Mouse (Mus musculus) hindbrain, embryonic 14.5 days (tissue): ENCODE results near the gene Cep250. TPM values are rescaled to one million over a fixed set of nuclear protein-coding genes. Genes with fewer than 3 reads are reported as not detected.
A peak's percentile ranks its signal among the peaks of the same experiment; 100 is the strongest.

Source experiments
- ATAC-seq: fragments of 200-750 bp; cut with Nextera tagmentation; 2 replicates; pipeline ENCODE4 v1.8.0; 2017; ENCODE audit warnings: moderate number of reproducible peaks, mild to moderate bottlenecking, moderate TSS enrichment, moderate library complexity; ENCODE audit not compliant: low FRiP score
- DNase-seq: peaks from one replicate; pipeline ENCODE4 v3.0.0-alpha.2; 2015; ENCODE audit warnings: low spot score
- H3K27ac ChIP-seq: fragments of 300-500 bp; sonication (generic); 2 replicates; pipeline ENCODE4 v1.5.1; 2014; ENCODE audit warnings: mild to moderate bottlenecking, moderate library complexity
- H3K27me3 ChIP-seq: fragments of 300-500 bp; sonication (generic); 2 replicates; pipeline ENCODE4 v1.6.1; 2014; ENCODE audit warnings: mild to moderate bottlenecking, low read length, mixed read lengths; ENCODE audit not compliant: control insufficient read depth, insufficient read depth
- H3K36me3 ChIP-seq: fragments of 300-500 bp; sonication (generic); replicated peaks from 2 replicates; pipeline ENCODE4 v1.6.1; 2014; ENCODE audit not compliant: control insufficient read depth, insufficient read depth
- H3K4me1 ChIP-seq: fragments of 300-500 bp; sonication (generic); replicated peaks from 2 replicates; pipeline ENCODE4 v1.6.1; 2014; ENCODE audit warnings: antibody characterized with exemption, low read length, mixed read lengths; ENCODE audit not compliant: control insufficient read depth, insufficient read depth
- H3K4me2 ChIP-seq: fragments of 300-500 bp; sonication (generic); replicated peaks from 2 replicates; pipeline ENCODE4 v1.6.1; 2014; ENCODE audit warnings: mild to moderate bottlenecking, moderate library complexity
- H3K4me3 ChIP-seq: fragments of 300-500 bp; sonication (generic); replicated peaks from 2 replicates; pipeline ENCODE4 v1.5.1; 2014; ENCODE audit warnings: mild to moderate bottlenecking, low read length
- H3K9ac ChIP-seq: fragments of 300-500 bp; sonication (generic); 2 replicates; pipeline ENCODE4 v1.6.1; 2014
- H3K9me3 ChIP-seq: fragments of 300-500 bp; sonication (generic); 2 replicates; pipeline ENCODE4 v1.6.1; 2016; ENCODE audit warnings: low read length; ENCODE audit not compliant: control insufficient read depth
- WGBS: fragments of 180-500 bp; shearing (Covaris S2); extraction: QIAGEN DNeasy Blood & Tissue Kit; methylation state at CpG from one replicate; pipeline ENCODE4 v1.1.7; 2014; 5-methylcytosine and 5-hydroxymethylcytosine counted together
- polyA plus RNA-seq: library from polyadenylated mRNA; unstranded; fragments of >200 nt; fragmentation: Nextera tagmentation; extraction: Ambion mirVana; gene quantifications from 2 replicates; pipeline ENCODE4 v1.2.1, GENCODE M21; 2014

The Cep250 gene
- polyA plus RNA-seq, 1 experiment from 2014 or later, result 14.2 TPM

DNA sequence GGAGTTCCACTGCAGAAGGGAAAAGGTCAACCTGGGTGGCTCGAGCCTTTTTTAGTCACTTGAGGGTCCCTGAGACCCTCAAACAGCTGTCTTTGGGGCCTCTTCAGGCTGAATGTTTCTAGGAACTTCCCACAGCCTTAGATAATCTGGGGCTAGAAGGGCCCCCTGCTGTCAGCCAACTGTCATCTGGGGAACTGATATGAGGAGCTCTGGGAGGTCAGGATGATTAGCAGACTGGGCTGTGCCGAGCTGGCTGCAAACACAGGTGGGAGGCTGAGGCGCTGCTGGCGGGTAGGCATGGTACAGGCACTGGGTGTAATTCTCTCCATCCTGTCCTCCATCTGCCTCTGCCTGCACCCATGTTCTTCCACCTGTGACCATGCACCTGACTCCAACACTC, 32.8 kb downstream of the Cep250 start:
- H3K9me3 ChIP-seq, result no peaks in the 10 kb centered on the region
- ATAC-seq (no peak), DNase-seq (no peak)
- H3K4me3 ChIP-seq, result no peak overlapping the region
- H3K27ac ChIP-seq, result no peak overlapping the region
- H3K27me3 ChIP-seq, result no peaks in the 10 kb centered on the region
- peaks cover 99% of the 10 kb centered on the region for H3K36me3 ChIP-seq
- no peak overlapping the region for H3K4me2 ChIP-seq
- H3K9ac ChIP-seq, result no peak overlapping the region
- 80% methylated on average over 4 of the region's 4 CpGs for WGBS
- no peaks in the 10 kb centered on the region for H3K4me1 ChIP-seq

DNA sequence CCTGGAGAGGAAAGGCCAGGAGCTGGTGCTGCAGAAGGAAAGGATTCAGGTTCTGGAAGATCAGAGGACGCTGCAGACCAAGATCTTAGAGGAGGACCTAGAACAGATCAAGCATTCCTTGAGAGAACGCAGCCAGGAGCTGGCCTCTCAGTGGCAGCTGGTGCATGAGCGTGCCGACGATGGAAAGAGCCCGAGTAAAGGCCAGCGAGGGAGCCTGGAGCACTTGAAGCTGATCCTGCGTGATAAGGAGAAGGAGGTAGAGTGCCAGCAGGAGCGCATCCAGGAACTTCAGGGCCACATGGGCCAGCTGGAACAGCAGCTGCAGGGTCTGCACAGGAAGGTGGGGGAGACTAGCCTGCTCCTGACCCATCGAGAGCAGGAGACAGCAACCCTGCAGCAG, 34.9 kb downstream of the Cep250 start:
- Histone ChIP-seq H3K27me3 (no peaks in the 10 kb centered on the region), H3K4me3 (no peak overlapping the region), H3K4me1 (no peaks in the 10 kb centered on the region), H3K9ac (no peak overlapping the region), H3K4me2 (no peak overlapping the region), H3K36me3 (peaks cover 99% of the 10 kb centered on the region), H3K9me3 (no peaks in the 10 kb centered on the region), H3K27ac (no peak overlapping the region)
- DNase-seq (no peak), ATAC-seq (no peak)
- 99% methylated on average over 10 of the region's 10 CpGs for WGBS

DNA sequence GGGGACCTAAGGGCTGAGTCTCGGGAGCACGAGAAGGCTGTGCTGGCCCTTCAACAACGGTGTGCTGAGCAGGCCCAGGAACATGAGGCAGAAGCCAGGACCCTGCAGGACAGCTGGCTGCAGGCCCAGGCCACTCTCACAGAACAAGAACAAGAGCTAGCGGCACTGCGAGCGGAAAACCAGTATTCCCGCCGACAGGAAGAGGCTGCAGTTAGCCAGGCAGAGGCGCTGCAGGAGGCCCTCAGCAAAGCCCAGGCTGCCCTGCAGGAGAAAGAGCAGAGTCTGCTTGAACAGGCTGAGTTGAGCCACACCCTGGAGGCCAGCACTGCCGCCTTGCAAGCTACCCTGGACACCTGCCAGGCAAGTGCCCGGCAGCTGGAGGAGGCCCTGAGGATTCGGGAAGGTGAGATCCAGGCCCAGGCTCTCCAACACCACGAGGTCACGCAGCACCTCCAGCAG, 35.6 kb downstream of the Cep250 start:
- Histone ChIP-seq H3K27ac (no peak overlapping the region), H3K36me3 (peaks cover 99% of the 10 kb centered on the region), H3K4me1 (no peaks in the 10 kb centered on the region), H3K9ac (no peak overlapping the region), H3K4me3 (no peak overlapping the region), H3K4me2 (no peak overlapping the region), H3K9me3 (no peaks in the 10 kb centered on the region), H3K27me3 (no peaks in the 10 kb centered on the region)
- DNase-seq (peak; percentile 44), ATAC-seq (no peak)
- 87% methylated on average over 14 of the region's 14 CpGs for WGBS

- Histone ChIP-seq H3K9ac (no peak overlapping the region), H3K36me3 (peaks cover 25% of the 10 kb centered on the region), H3K27me3 (no peaks in the 10 kb centered on the region), H3K4me2 (no peak overlapping the region), H3K27ac (no peak overlapping the region), H3K4me1 (peaks cover 11% of the 10 kb centered on the region), H3K4me3 (no peak overlapping the region), H3K9me3 (no peaks in the 10 kb centered on the region)
- 92% methylated on average over 4 of the region's 4 CpGs for WGBS
- DNase-seq, result no peak
- ATAC-seq, result no peak
Measured at GRCm38 (mm10) chr2:156005393-156005792, 49.1 kb downstream of the Cep250 start.

DNA sequence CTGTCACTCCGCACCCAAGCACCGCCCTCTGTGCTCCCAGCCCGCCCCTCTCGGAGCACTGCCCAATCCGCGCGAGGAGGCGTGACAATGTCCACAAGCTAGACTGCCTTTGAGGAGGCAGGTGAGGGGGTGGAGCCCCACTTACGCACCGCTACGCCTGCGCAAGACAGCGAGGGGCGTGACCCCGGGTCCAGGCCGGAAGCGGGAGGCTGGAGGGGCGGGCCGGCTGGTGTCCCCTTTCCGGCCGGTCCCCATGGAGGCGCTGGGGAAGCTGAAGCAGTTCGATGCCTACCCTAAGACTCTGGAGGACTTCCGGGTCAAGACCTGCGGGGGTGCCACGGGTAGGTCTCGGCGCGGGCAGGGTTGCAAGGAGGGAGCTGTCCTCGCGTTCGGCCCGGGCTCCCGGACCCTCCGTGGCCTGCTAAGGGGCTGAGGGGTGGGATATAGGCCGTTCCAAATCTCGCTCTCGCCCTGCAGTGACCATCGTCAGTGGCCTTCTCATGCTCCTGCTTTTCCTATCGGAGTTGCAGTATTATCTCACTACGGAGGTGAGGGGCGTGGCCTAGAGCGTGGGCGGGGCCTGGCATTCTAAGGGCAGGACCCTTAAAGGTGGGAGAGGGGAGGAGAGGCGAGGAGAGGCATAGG, 51.8 kb downstream of the Cep250 start, which contains the start of the genes 6430550D23Rik and Ergic3:
Gene 6430550D23Rik, minus strand, starts transcription at position 90 of the 645 bp plus-strand sequence.
Gene Ergic3, plus strand, starts transcription at position 158 of the 645 bp plus-strand sequence.
- Histone ChIP-seq H3K4me1 (peaks cover 11% of the 10 kb centered on the region), H3K4me2 (peak within 1 kb of the TSS; percentile 67), H3K4me3 (peak within 1 kb of the TSS; percentile 56), H3K9me3 (no peaks in the 10 kb centered on the region), H3K36me3 (peaks cover 37% of the 10 kb centered on the region), H3K9ac (peak within 1 kb of the TSS; percentile 67), H3K27me3 (no peaks in the 10 kb centered on the region), H3K27ac (peak within 1 kb of the TSS; percentile 30; the same call in 1 of the 2 replicates)
- DNase-seq (peak; percentile 94), ATAC-seq (peak; percentile 99)
- WGBS, result under 1% methylated on average over 45 of the region's 45 CpGs

GRCm38 (mm10) chr2:156018106-156018505, 61.8 kb downstream of the Cep250 start:
- no peaks in the 10 kb centered on the region for H3K9me3 ChIP-seq
- no peaks in the 10 kb centered on the region for H3K27me3 ChIP-seq
- H3K4me2 ChIP-seq, result no peak overlapping the region
- H3K4me1 ChIP-seq, result no peaks in the 10 kb centered on the region
- H3K4me3 ChIP-seq, result no peak overlapping the region
- DNase-seq (no peak), ATAC-seq (no peak)
- WGBS, result 90% methylated on average over 3 of the region's 3 CpGs
- H3K36me3 ChIP-seq, result peaks cover 70% of the 10 kb centered on the region
- H3K27ac ChIP-seq, result no peak overlapping the region
- H3K9ac ChIP-seq, result no peak overlapping the region

GRCm38 (mm10) chr2:156021219-156021618, 65.0 kb downstream of the Cep250 start:
- H3K4me3 ChIP-seq, result no peak overlapping the region
- H3K27ac ChIP-seq, result no peak overlapping the region
- H3K27me3 ChIP-seq, result no peaks in the 10 kb centered on the region
- no peaks in the 10 kb centered on the region for H3K9me3 ChIP-seq
- H3K9ac ChIP-seq, result no peak overlapping the region
- no peak overlapping the region for H3K4me2 ChIP-seq
- no peaks in the 10 kb centered on the region for H3K4me1 ChIP-seq
- ATAC-seq (no peak), DNase-seq (no peak)
- peaks cover 39% of the 10 kb centered on the region for H3K36me3 ChIP-seq
- WGBS, result 91% methylated on average over 8 of the region's 8 CpGs

GRCm38 (mm10) chr2:156021765-156022164, 65.5 kb downstream of the Cep250 start:
- no peak overlapping the region for H3K9ac ChIP-seq
- peaks cover 33% of the 10 kb centered on the region for H3K36me3 ChIP-seq
- no peak overlapping the region for H3K4me2 ChIP-seq
- no peaks in the 10 kb centered on the region for H3K27me3 ChIP-seq
- DNase-seq (no peak), ATAC-seq (no peak)
- H3K4me3 ChIP-seq, result no peak overlapping the region
- no peaks in the 10 kb centered on the region for H3K4me1 ChIP-seq
- H3K27ac ChIP-seq, result no peak overlapping the region
- 85% methylated on average over 2 of the region's 2 CpGs for WGBS
- H3K9me3 ChIP-seq, result no peaks in the 10 kb centered on the region

GRCm38 (mm10) chr2:156025482-156025881, 69.2 kb downstream of the Cep250 start:
- H3K4me3 ChIP-seq, result no peak overlapping the region
- ATAC-seq (no peak), DNase-seq (no peak)
- no peak overlapping the region for H3K9ac ChIP-seq
- no peaks in the 10 kb centered on the region for H3K36me3 ChIP-seq
- no peaks in the 10 kb centered on the region for H3K9me3 ChIP-seq
- H3K27me3 ChIP-seq, result no peaks in the 10 kb centered on the region
- no peaks in the 10 kb centered on the region for H3K4me1 ChIP-seq
- H3K4me2 ChIP-seq, result no peak overlapping the region
- no peak overlapping the region for H3K27ac ChIP-seq
